Mouse (Mus musculus) liver, postnatal 0 days (tissue): Measurements from ENCODE around the gene Pth1r.

ENCODE experiments used
- CTCF ChIP-seq: sonication (generic); IDR thresholded peaks from 2 replicates; pipeline ENCODE4 v1.5.1; 2016; ENCODE audit warnings: antibody characterized with exemption, low read depth
- EP300 ChIP-seq: IDR thresholded peaks from 2 replicates; pipeline ENCODE4 v1.6.1; 2016; ENCODE audit warnings: antibody characterized with exemption, low read depth, mild to moderate bottlenecking

GRCm38 (mm10) chr9:110703951-110704350, 43.0 kb downstream of the Pth1r start:
- TF ChIP-seq CTCF (no peak), EP300 (no peak)
